In genomic region chr17:14202291-14203030, GRCm38 (mm10) we compare ENCODE assay signal across 8 mouse cellular contexts. TPM values are rescaled to one million over a fixed set of nuclear protein-coding genes. Genes with fewer than 3 reads are reported as not detected.
A peak's percentile ranks its signal among the peaks of the same experiment; 100 is the strongest.
DNase-seq lines count a peak whose midpoint lies in the region; ATAC-seq and TF ChIP-seq lines count a peak whose summit lies in the region.

No protein-coding gene starts in this region.

- no peak overlapping the region for H3K27ac ChIP-seq in heart, embryonic 11.5 days (ENCODE audit: low read depth, low read length)
- H3K27ac ChIP-seq in cortical plate, adult 2 months (ENCODE audit: insufficient read depth, low read length) = peak overlapping the region; percentile 97; the same call in 1 of the 2 replicates
- H3K27ac ChIP-seq in hindbrain, embryonic 16.5 days (ENCODE audit: low read depth, low read length) = no peak overlapping the region
- H3K27ac ChIP-seq in liver, embryonic 11.5 days (ENCODE audit: low read depth, low read length) = no peak overlapping the region
- peak overlapping the region; percentile 88 for H3K27ac ChIP-seq in stomach, embryonic 16.5 days (ENCODE audit: low read length)

- TF ChIP-seq CTCF in cortical plate, adult 2 months (IDR thresholded peaks at IDR 0.05; ENCODE audit: extremely low read depth, insufficient read depth, low read length) = no peak

- WGBS in heart, embryonic 11.5 days (ENCODE audit: insufficient replicate concordance) = 3% methylated on average over 18 of the region's 18 CpGs
- WGBS in hindbrain, embryonic 16.5 days = 2% methylated on average over 18 of the region's 18 CpGs
- 7% methylated on average over 18 of the region's 18 CpGs for WGBS in liver, embryonic 11.5 days
- 3% methylated on average over 18 of the region's 18 CpGs for WGBS in stomach, embryonic 16.5 days

- H3K9ac ChIP-seq in heart, embryonic 11.5 days (ENCODE audit: low read depth, low read length) = peak overlapping the region; percentile 67; the same call in 1 of the 2 replicates
- no peak overlapping the region; the same call in 1 of the 2 replicates for H3K9ac ChIP-seq in hindbrain, embryonic 16.5 days (ENCODE audit: low read depth, low read length)
- no peak overlapping the region for H3K9ac ChIP-seq in liver, embryonic 11.5 days (ENCODE audit: low read depth, low read length)
- peak overlapping the region; percentile 82 for H3K9ac ChIP-seq in stomach, embryonic 16.5 days (ENCODE audit: low read length)

- no peak for ATAC-seq in heart, embryonic 11.5 days (replicated peaks; ENCODE audit: insufficient number of reproducible peaks, low FRiP score, low TSS enrichment)
- ATAC-seq in hindbrain, embryonic 16.5 days = 0 out of 2 replicates have a peak, but pooled peaks have one; percentile 9
- peak; percentile 46; the same call in 1 of the 2 replicates for ATAC-seq in liver, embryonic 11.5 days (replicated peaks; ENCODE audit: low FRiP score)
- ATAC-seq in stomach, embryonic 16.5 days (ENCODE audit: insufficient read depth, low FRiP score) = peak; percentile 54
- no peak for ATAC-seq in CD4-positive, CD25-positive, alpha-beta regulatory T cell, adult 4 months

- H3K4me1 ChIP-seq in heart, embryonic 11.5 days (ENCODE audit: control insufficient read depth, insufficient read depth, low read length) = peaks cover 18% of the 10 kb centered on the region
- H3K4me1 ChIP-seq in cortical plate, adult 2 months (ENCODE audit: control insufficient read depth, insufficient read depth, low read length) = no peaks in the 10 kb centered on the region
- H3K4me1 ChIP-seq in hindbrain, embryonic 16.5 days (ENCODE audit: control insufficient read depth, insufficient read depth, low read depth, low read length) = peaks cover 14% of the 10 kb centered on the region
- peaks cover 10% of the 10 kb centered on the region for H3K4me1 ChIP-seq in liver, embryonic 11.5 days (replicated peaks; ENCODE audit: control insufficient read depth, insufficient read depth, low read length)
- peaks cover 18% of the 10 kb centered on the region; the same call in 1 of the 2 replicates for H3K4me1 ChIP-seq in stomach, embryonic 16.5 days (ENCODE audit: control insufficient read depth, insufficient read depth, low read length)

- no peaks in the 10 kb centered on the region for H3K36me3 ChIP-seq in heart, embryonic 11.5 days (ENCODE audit: control insufficient read depth, insufficient read depth, low read length)
- H3K36me3 ChIP-seq in hindbrain, embryonic 16.5 days (ENCODE audit: control insufficient read depth, insufficient read depth, low read length) = no peaks in the 10 kb centered on the region
- no peaks in the 10 kb centered on the region for H3K36me3 ChIP-seq in liver, embryonic 11.5 days (ENCODE audit: control insufficient read depth, insufficient read depth, low read length)
- H3K36me3 ChIP-seq in stomach, embryonic 16.5 days (ENCODE audit: control insufficient read depth, insufficient read depth, low read length) = no peaks in the 10 kb centered on the region

- peak overlapping the region; percentile 74 for H3K4me3 ChIP-seq in heart, embryonic 11.5 days (ENCODE audit: low read depth, low read length)
- peak overlapping the region; percentile 75 for H3K4me3 ChIP-seq in cortical plate, adult 2 months (ENCODE audit: insufficient read depth, low read length)
- H3K4me3 ChIP-seq in hindbrain, embryonic 16.5 days (ENCODE audit: low read length) = peak overlapping the region; percentile 73
- peak overlapping the region; percentile 63 for H3K4me3 ChIP-seq in liver, embryonic 11.5 days (ENCODE audit: low read depth, low read length)
- peak overlapping the region; percentile 69 for H3K4me3 ChIP-seq in stomach, embryonic 16.5 days (replicated peaks; ENCODE audit: low read length)

- no peak for DNase-seq in heart, adult 9 months (ENCODE audit: low spot score in 2 of 2)
- no peak for DNase-seq in liver, embryonic 11.5 days (ENCODE audit: low spot score)
- DNase-seq in thymus, adult 18-20 months = no peak

- peaks cover 60% of the 10 kb centered on the region for H3K27me3 ChIP-seq in heart, embryonic 11.5 days (ENCODE audit: control insufficient read depth, insufficient read depth, low read length)
- peaks cover 18% of the 10 kb centered on the region for H3K27me3 ChIP-seq in hindbrain, embryonic 16.5 days (replicated peaks; ENCODE audit: control insufficient read depth, insufficient read depth, low read length)
- peaks cover 56% of the 10 kb centered on the region for H3K27me3 ChIP-seq in liver, embryonic 11.5 days (replicated peaks; ENCODE audit: control insufficient read depth, insufficient read depth, low read length)
- H3K27me3 ChIP-seq in stomach, embryonic 16.5 days (ENCODE audit: control insufficient read depth, insufficient read depth, low read length) = peaks cover 25% of the 10 kb centered on the region

- TF ChIP-seq POLR2A in cortical plate, adult 2 months (IDR thresholded peaks at IDR 0.05; ENCODE audit: extremely low read depth, insufficient read depth, low read length) = no peak

- no peaks in the 10 kb centered on the region for H3K9me3 ChIP-seq in heart, embryonic 11.5 days (replicated peaks; ENCODE audit: control insufficient read depth, low read length)
- H3K9me3 ChIP-seq in hindbrain, embryonic 16.5 days (ENCODE audit: control insufficient read depth, low read length) = no peaks in the 10 kb centered on the region
- no peaks in the 10 kb centered on the region for H3K9me3 ChIP-seq in liver, embryonic 11.5 days (ENCODE audit: control insufficient read depth, low read length)
- no peaks in the 10 kb centered on the region for H3K9me3 ChIP-seq in stomach, embryonic 16.5 days (replicated peaks; ENCODE audit: control insufficient read depth, low read length)

- peak overlapping the region; percentile 90 for H3K4me2 ChIP-seq in heart, embryonic 11.5 days
- peak overlapping the region; percentile 92 for H3K4me2 ChIP-seq in hindbrain, embryonic 16.5 days (ENCODE audit: low read length)
- peak overlapping the region; percentile 68 for H3K4me2 ChIP-seq in liver, embryonic 11.5 days
- H3K4me2 ChIP-seq in stomach, embryonic 16.5 days (ENCODE audit: low read depth, low read length) = peak overlapping the region; percentile 81

RNA-seq across cellular contexts. Expression of gene Dact2, which starts 1.6 kb away (rescaled TPM):
- 1.8 and 2.7 TPM in 2 replicates for polyA plus RNA-seq in heart, embryonic 11.5 days (2014; fragmentation: Nextera tagmentation; extraction: Ambion mirVana)
- polyA plus RNA-seq in cortical plate, adult 2 months (2012; rRNA removed) = 69.7 and 71.4 TPM in 2 replicates
- polyA plus RNA-seq in hindbrain, embryonic 16.5 days (2015; fragmentation: Nextera tagmentation; extraction: Ambion mirVana) = 3.1 and 3.7 TPM in 2 replicates
- 2.3 and 3.0 TPM in 2 replicates for polyA plus RNA-seq in liver, embryonic 11.5 days (2014; fragmentation: Nextera tagmentation; extraction: Ambion mirVana)
- 2.9 and 3.3 TPM in 2 replicates for polyA plus RNA-seq in stomach, embryonic 16.5 days (2015; fragmentation: Nextera tagmentation; extraction: Ambion mirVana)
- not detected for polyA plus RNA-seq in CD4-positive, CD25-positive, alpha-beta regulatory T cell, adult 4 months (2017; shearing (Covaris generic))

Comparison
In these comparisons a context has a peak if more than half of its experiments do, and no peak if none do; other contexts are left out.
1. ATAC-seq: peak in hindbrain, embryonic 16.5 days (single experiment), liver, embryonic 11.5 days (single experiment) and stomach, embryonic 16.5 days (single experiment); none in heart, embryonic 11.5 days (single experiment) and CD4-positive, CD25-positive, alpha-beta regulatory T cell, adult 4 months (single experiment).
2. H3K27ac ChIP-seq: peak in cortical plate, adult 2 months (single experiment) and stomach, embryonic 16.5 days (single experiment); none in heart, embryonic 11.5 days (single experiment), hindbrain, embryonic 16.5 days (single experiment) and liver, embryonic 11.5 days (single experiment).
3. H3K9ac ChIP-seq: peak in heart, embryonic 11.5 days (single experiment) and stomach, embryonic 16.5 days (single experiment); none in hindbrain, embryonic 16.5 days (single experiment) and liver, embryonic 11.5 days (single experiment).
4. RNA of gene Dact2, which starts 1.6 kb away (polyA plus RNA-seq): 69.7 to 71.4 TPM in cortical plate, adult 2 months; 3.1 to 3.7 TPM in hindbrain, embryonic 16.5 days, 2.9 to 3.3 TPM in stomach, embryonic 16.5 days, 2.3 to 3.0 TPM in liver, embryonic 11.5 days, 1.8 to 2.7 TPM in heart, embryonic 11.5 days and not detected in CD4-positive, CD25-positive, alpha-beta regulatory T cell, adult 4 months; every median in the first group is over 10 times any median in the second.
5. Peak in every context shown above with its lines, with median percentiles within 50 percentile points of each other: H3K4me2 ChIP-seq and H3K4me3 ChIP-seq.